Mouse (Mus musculus): ENCODE results near the gene Slc4a7.
"Not testable (repeated sequence)": the region's sequence is repeated elsewhere in the genome, so short reads cannot be mapped to it uniquely, and the experiment has no call there.

The Slc4a7 gene

DNA sequence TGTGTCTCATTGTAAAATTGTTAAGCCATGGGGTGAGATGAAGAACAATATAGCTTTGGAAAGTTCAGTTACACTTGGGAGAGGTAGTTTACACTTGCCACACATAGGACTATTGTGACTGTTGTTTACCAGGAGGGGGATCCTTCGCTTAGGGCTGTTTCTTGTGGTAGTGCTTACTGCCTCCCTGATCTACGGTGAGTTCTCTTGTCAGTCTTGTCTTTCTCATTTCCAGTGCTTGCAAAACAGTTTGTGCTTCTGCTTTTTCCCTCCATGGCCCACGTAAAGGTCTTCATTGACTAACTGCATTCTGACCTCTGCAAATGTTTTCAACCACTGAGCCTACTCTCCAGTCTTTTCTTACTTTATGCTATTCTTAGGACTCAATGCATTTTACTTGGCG, 98.3 kb downstream of the Slc4a7 start:
- no peak for DNase-seq (ENCODE audit: low read depth)

GRCm38 (mm10) chr14:14800810-14801209, 98.7 kb downstream of the Slc4a7 start:
- DNase-seq (ENCODE audit: low read depth): no peak

GRCm38 (mm10) chr14:14803115-14803514, 101.0 kb downstream of the Slc4a7 start, which contains the start of gene Nek10:
Nek10 (plus strand) TSS chr14:14803415.
- DNase-seq (ENCODE audit: low read depth): not testable (repeated sequence)

GRCm38 (mm10) chr14:14803921-14804517, 101.9 kb downstream of the Slc4a7 start:
- DNase-seq (ENCODE audit: low read depth): no peak

DNA sequence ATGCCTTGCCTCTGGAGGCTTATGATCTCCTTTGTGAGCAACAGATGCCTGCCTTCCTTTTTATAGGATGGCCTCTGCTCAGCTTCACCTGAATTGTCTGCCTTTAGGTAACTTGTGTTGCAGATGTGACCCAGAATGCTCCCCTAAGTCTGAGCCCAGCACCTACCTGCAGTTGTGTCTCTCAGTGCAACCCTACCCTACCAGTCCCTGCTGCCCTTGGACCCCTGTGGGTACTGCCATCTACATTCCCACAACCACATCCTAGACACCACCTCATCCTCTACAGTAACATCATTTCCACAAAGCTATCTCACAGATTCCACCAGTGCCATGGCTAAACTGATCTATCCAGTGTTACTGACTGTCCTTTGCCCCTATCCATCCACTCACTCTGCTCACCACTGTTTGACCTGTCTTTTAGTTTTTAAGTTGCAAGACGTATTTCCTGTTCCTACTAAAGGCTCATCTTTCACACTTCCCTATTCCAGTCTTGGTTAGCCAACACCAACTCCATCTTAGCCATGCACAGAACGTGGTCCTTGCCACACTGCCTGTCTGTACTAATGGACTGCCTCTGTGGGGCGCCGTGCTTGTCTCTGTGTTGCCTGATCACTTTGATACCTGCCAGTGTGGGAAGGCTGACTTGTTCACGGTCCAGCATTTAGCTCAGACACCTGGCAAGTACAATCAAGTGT, 102.6 kb downstream of the Slc4a7 start:
- no peak for DNase-seq (ENCODE audit: low read depth)

DNA sequence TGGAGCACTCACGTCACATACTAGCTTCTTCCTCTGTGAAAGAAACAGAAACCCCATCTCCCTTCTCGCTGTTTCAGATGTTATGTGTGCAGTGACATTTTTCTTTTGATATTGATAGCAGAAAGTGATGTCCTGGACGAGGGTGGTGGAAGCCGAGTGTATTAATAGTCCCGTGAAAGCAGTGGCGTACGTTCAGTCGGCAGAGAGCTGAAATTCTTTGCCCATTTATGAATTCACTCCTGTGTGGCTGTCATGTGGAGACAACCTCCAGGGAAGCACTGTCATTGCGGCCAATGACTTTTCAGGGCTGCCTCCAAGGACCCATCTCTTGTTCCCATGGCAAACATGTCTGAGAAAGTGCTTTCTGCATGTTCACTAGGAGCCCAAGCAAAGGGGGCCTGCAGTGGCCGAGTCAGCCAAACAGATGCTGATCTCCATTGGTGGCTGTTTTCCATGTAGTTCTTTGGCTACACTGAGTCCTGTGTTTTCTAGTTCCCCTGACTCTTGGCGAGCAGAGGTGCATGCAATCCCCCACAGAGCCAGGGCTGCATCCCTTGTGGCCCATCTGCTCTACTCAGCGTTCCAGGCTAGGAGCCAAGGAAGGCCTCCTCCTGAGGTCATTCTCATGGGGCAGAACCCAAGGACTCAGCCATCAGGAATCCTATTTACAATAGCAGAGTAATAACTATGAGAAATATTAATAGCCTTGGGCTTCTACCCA, 130.6 kb downstream of the Slc4a7 start:
- DNase-seq (ENCODE audit: low read depth): no peak

DNA sequence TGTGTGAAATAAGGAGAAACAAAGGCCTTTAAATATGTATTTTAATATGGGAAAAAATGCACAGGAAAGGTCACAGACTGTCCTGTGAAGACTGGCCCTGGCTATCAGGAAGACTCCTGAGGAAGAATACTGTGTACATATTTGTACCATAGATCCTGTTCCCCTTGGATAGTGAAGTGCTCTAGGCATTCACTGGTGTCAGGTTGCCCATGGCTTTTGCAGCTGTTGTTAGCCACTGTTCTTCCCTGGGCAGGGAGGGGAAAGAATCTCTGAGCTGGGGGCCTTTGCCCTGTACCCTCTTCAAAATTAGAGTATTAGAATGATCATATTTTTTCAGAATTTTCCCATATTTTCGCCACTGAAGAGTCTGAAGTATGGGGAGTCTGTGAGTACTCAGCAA, 131.4 kb downstream of the Slc4a7 start:
- DNase-seq (ENCODE audit: low read depth): no peak

DNA sequence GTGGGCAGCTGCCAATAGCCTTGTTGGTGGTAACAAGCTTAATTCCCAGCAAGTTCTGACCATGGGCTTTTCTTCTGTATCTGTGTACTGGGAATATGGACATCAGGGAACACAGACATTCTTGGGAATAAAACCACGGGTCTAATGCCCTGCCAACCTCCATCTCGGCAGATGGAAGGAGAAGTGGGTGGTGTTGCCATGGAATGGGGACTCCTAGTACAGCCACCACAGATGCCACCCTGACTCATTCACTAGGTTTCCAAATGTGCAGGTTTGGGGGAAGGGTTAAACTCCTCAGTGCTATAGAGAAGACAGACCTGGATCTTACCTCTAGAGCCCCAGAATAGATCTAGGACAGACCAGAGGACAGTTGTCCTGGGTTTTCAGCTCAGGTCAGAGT, 132.2 kb downstream of the Slc4a7 start:
- DNase-seq (ENCODE audit: low read depth): no peak

DNA sequence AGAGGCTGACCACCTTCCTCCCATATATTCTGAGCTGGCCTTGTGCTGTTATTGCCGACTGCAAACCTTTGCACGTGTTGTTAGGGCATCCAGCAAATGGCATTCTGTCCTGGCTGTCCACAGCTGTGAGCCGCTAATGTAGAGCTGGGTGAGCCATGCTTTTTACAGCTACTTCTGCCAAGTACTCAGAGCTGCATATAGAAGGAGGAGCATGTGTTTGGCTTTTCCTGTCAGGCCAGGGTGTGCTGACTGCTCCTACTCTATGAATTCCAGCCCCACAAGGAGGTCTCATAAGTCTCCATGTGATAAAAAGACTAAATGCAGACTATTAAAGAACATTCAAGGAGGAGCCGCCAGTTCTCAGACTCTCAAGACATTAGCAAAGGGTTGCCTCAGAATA, 135.5 kb downstream of the Slc4a7 start:
- no peak for DNase-seq (ENCODE audit: low read depth)

- no peak for DNase-seq (ENCODE audit: low read depth)
Measured at GRCm38 (mm10) chr14:14838109-14838508, 136.0 kb downstream of the Slc4a7 start.

- no peak for DNase-seq (ENCODE audit: low read depth)
Measured at GRCm38 (mm10) chr14:14842734-14843530, 140.9 kb downstream of the Slc4a7 start.
